Mouse (Mus musculus) forebrain, embryonic 11.5 days (tissue): ENCODE results near the gene Syt11. TPM values are rescaled to one million over a fixed set of nuclear protein-coding genes. Genes with fewer than 3 reads are reported as not detected.

ENCODE experiments used
- ATAC-seq: fragments of 200-750 bp; cut with Nextera tagmentation; replicated peaks from 2 replicates; pipeline ENCODE4 v1.8.0; 2017; ENCODE audit warnings: moderate TSS enrichment; ENCODE audit not compliant: low FRiP score
- DNase-seq: peaks from one replicate; pipeline ENCODE4 v3.0.0-alpha.2; 2017; ENCODE audit warnings: low spot score
- H3K27ac ChIP-seq: fragments of 300-500 bp; sonication (generic); 2 replicates; pipeline ENCODE4 v1.5.1; 2014; ENCODE audit warnings: low read depth, low read length
- H3K27me3 ChIP-seq: fragments of 300-500 bp; sonication (generic); 2 replicates; pipeline ENCODE4 v1.6.1; 2014; ENCODE audit warnings: mild to moderate bottlenecking, low read length, mixed read lengths; ENCODE audit not compliant: control insufficient read depth, insufficient read depth
- H3K36me3 ChIP-seq: fragments of 300-500 bp; sonication (generic); 2 replicates; pipeline ENCODE4 v1.6.1; 2014; ENCODE audit warnings: mild to moderate bottlenecking, low read length, moderate library complexity, mixed read lengths; ENCODE audit not compliant: control insufficient read depth, insufficient read depth
- H3K4me1 ChIP-seq: fragments of 300-500 bp; sonication (generic); replicated peaks from 2 replicates; pipeline ENCODE4 v1.6.1; 2014; ENCODE audit warnings: low read length, mixed read lengths; ENCODE audit not compliant: control insufficient read depth, insufficient read depth
- H3K4me2 ChIP-seq: fragments of 300-500 bp; sonication (generic); 2 replicates; pipeline ENCODE4 v1.6.1; 2014; ENCODE audit warnings: low read depth, mild to moderate bottlenecking, low read length, moderate library complexity, mixed read lengths; ENCODE audit not compliant: severe bottlenecking
- H3K4me3 ChIP-seq: fragments of 300-500 bp; sonication (generic); 2 replicates; pipeline ENCODE4 v1.5.1; 2014; ENCODE audit warnings: low read depth, low read length
- H3K9ac ChIP-seq: fragments of 300-500 bp; sonication (generic); 2 replicates; pipeline ENCODE4 v1.6.1; 2014; ENCODE audit warnings: low read length
- H3K9me3 ChIP-seq: fragments of 300-500 bp; sonication (generic); 2 replicates; pipeline ENCODE4 v1.6.1; 2016; ENCODE audit warnings: low read length, mixed read lengths; ENCODE audit not compliant: control insufficient read depth
- WGBS: fragments of 180-500 bp; shearing (Covaris S2); extraction: QIAGEN DNeasy Blood & Tissue Kit; methylation state at CpG from one replicate; pipeline ENCODE4 v1.1.7; 2014; 5-methylcytosine and 5-hydroxymethylcytosine counted together
- polyA plus RNA-seq: library from polyadenylated mRNA; unstranded; fragments of >200 nt; fragmentation: Nextera tagmentation; extraction: Ambion mirVana; gene quantifications from 2 replicates; pipeline ENCODE4 v1.2.1, GENCODE M21; 2014

The Syt11 gene
- polyA plus RNA-seq, 1 experiment from 2014 or later, result 184 TPM

DNA sequence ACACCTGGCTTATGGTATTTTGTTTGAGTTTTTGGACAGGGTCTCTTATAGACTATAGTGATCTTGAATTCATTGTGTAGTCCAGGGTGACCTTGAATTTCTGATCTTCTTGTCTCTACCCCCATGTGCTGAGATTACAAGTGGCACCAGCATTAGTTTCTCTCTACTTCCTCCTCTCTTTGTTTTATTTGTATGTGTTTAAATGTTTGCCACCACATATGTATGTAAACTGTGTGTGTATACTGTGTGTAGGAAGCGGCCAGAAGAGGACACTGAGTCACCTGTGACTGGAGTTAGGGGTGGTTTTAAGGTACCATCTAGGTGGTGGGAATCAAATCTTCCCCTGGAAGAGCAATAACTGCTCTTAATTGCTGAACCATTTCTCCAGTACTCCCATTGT is 76.9 kb downstream of the Syt11 start:
- Histone ChIP-seq H3K27ac (no peak overlapping the region), H3K36me3 (peaks cover 34% of the 10 kb centered on the region), H3K27me3 (no peaks in the 10 kb centered on the region), H3K9me3 (no peaks in the 10 kb centered on the region), H3K4me1 (no peaks in the 10 kb centered on the region), H3K4me2 (no peak overlapping the region), H3K4me3 (no peak overlapping the region), H3K9ac (no peak overlapping the region)
- DNase-seq (no peak), ATAC-seq (no peak)
- 90% methylated on average over 1 of the region's 1 CpGs for WGBS

DNA sequence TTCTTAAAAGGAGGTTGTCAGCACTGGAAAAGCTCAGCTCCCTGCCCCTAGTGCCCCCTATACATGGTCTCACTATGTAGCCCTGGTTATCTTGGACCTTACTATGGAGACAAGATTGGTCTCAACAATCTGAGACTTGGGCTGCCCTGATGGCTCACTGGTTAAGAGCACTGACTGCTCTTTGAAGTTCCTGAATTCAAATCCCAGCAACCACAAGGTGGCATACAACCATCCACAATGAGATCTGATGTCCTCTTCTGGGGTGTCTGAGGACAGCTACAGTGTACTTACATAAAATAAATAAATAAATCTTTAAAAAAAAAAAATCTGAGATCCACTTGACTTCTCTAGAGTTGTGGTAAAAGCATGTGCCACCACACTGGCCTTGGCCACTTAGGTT is 79.4 kb downstream of the Syt11 start:
- H3K4me3 ChIP-seq, result no peak overlapping the region
- no peaks in the 10 kb centered on the region for H3K9me3 ChIP-seq
- H3K4me2 ChIP-seq, result no peak overlapping the region
- no peak for DNase-seq
- no peaks in the 10 kb centered on the region for H3K4me1 ChIP-seq
- H3K27ac ChIP-seq, result no peak overlapping the region
- no peak overlapping the region for H3K9ac ChIP-seq
- H3K27me3 ChIP-seq, result no peaks in the 10 kb centered on the region
- H3K36me3 ChIP-seq, result peaks cover 37% of the 10 kb centered on the region
- no peak for ATAC-seq

Other genes starting within 250 kb of the Syt11 start
- gene Mex3a, start 242.8 kb downstream of the Syt11 start, polyA plus RNA-seq, result 44.4 and 46.2 TPM in 2 replicates
- gene Rab25, start 226.9 kb downstream of the Syt11 start, polyA plus RNA-seq, result 0.43 and 1.1 TPM in 2 replicates
- gene Lamtor2, start 222.1 kb downstream of the Syt11 start, polyA plus RNA-seq, result 89.3 and 96.0 TPM in 2 replicates
- gene Ubqln4, start 221.4 kb downstream of the Syt11 start, polyA plus RNA-seq, result 89.2 and 95.0 TPM in 2 replicates
- gene Ssr2, start 199.3 kb downstream of the Syt11 start, polyA plus RNA-seq, result 142 and 148 TPM in 2 replicates
- gene Arhgef2, start 169.2 kb downstream of the Syt11 start, polyA plus RNA-seq, result 118 and 123 TPM in 2 replicates
- gene Rxfp4, start 122.0 kb downstream of the Syt11 start, polyA plus RNA-seq, result not detected in 2 replicates
- gene Khdc4, start 89.4 kb downstream of the Syt11 start, polyA plus RNA-seq, result 111 and 116 TPM in 2 replicates
- gene Rit1, start 58.3 kb downstream of the Syt11 start, polyA plus RNA-seq, result 37.9 and 43.4 TPM in 2 replicates
- 22.0 and 24.1 TPM in 2 replicates for gene Gon4l, start 60.1 kb upstream of the Syt11 start, polyA plus RNA-seq
- gene Msto1, start 138.8 kb upstream of the Syt11 start, polyA plus RNA-seq, result 53.5 and 54.2 TPM in 2 replicates
- 17.4 and 20.7 TPM in 2 replicates for gene Ash1l, start 175.5 kb upstream of the Syt11 start, polyA plus RNA-seq
- 134 and 146 TPM in 2 replicates for gene Dap3, start 176.0 kb upstream of the Syt11 start, polyA plus RNA-seq